Mouse (Mus musculus): ENCODE data around the gene Hyal4. TPM values are rescaled to one million over a fixed set of nuclear protein-coding genes. Genes with fewer than 3 reads are reported as not detected.

Gene Hyal4
- polyA plus RNA-seq, 2 experiments: not detected

DNA sequence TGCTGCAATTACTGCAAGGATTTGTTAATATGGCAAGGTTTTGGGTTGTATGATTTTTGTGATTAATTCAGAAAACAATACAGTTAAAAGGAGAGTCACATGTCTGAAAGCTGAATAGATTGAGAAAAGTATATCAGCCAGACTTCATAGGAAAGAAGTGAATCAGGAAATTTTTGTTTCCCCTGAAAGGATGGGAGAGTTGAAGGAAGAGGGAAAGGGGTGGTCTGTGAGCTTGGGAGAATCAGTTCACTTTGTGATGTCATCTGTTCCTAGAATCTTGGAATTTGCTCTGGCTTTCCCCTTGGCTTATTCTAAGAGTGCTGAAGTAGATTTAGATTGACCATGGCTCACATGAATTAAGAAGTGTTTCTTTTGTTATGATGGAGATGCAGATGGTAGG is 42.8 kb downstream of the Hyal4 start, which contains the start of gene Spam1:
Gene Spam1 (plus strand): TSS at position 301 of the 400 bp plus-strand sequence.
- Histone ChIP-seq H3K36me3 (replicated peaks; ENCODE audit: control insufficient read depth, insufficient read depth, low read depth) (no peaks in the 10 kb centered on the region), H3K4me2 (ENCODE audit: low read depth) (no peak within 1 kb of the TSS), H3K9me3 (ENCODE audit: control insufficient read depth, low read length) (no peaks in the 10 kb centered on the region), H3K27me3 (ENCODE audit: control insufficient read depth, insufficient read depth, low read length) (no peaks in the 10 kb centered on the region), H3K4me3 (ENCODE audit: insufficient read depth in 1 of 2, low read depth in 2 of 2, low read length in 2 of 2) (no peak within 1 kb of the TSS), H3K9ac (replicated peaks) (no peak within 1 kb of the TSS), H3K27ac (no peak within 1 kb of the TSS), H3K4me1 (replicated peaks; ENCODE audit: control insufficient read depth in 2 of 2, insufficient read depth in 2 of 2, low read length in 1 of 2) (no peaks in the 10 kb centered on the region)
- TF ChIP-seq EP300 (IDR thresholded peaks at IDR 0.05; ENCODE audit: low read depth): no peak
- no peak for TF ChIP-seq CTCF (IDR thresholded peaks at IDR 0.05; ENCODE audit: low read depth)
- ATAC-seq (ENCODE audit: insufficient read depth): no peak
- no peak for DNase-seq (ENCODE audit: low read depth in 3 of 3, low spot score in 3 of 3)

Other genes starting within 250 kb of the Hyal4 start
- 0.01 TPM in 1 of 2 replicates, not detected in the other for gene Iqub, start 233.3 kb upstream of the Hyal4 start, polyA plus RNA-seq (2012; rRNA removed)
- gene Iqub, start 233.3 kb upstream of the Hyal4 start, polyA plus RNA-seq (2014; fragmentation: Nextera tagmentation; extraction: Ambion mirVana): not detected in 2 replicates
- 5.2 and 18.6 TPM in 2 replicates for gene Ndufa5, start 220.3 kb upstream of the Hyal4 start, polyA plus RNA-seq (2012; rRNA removed)
- 232 and 237 TPM in 2 replicates for gene Ndufa5, start 220.3 kb upstream of the Hyal4 start, polyA plus RNA-seq (2014; fragmentation: Nextera tagmentation; extraction: Ambion mirVana)
- 0.01 TPM in 1 of 2 replicates, not detected in the other for gene Asb15, start 220.2 kb upstream of the Hyal4 start, polyA plus RNA-seq (2012; rRNA removed)
- gene Asb15, start 220.2 kb upstream of the Hyal4 start, polyA plus RNA-seq (2014; fragmentation: Nextera tagmentation; extraction: Ambion mirVana): not detected in 2 replicates
- 0.02 TPM in 2 replicates for gene Lmod2, start 150.6 kb upstream of the Hyal4 start, polyA plus RNA-seq (2012; rRNA removed)
- gene Lmod2, start 150.6 kb upstream of the Hyal4 start, polyA plus RNA-seq (2014; fragmentation: Nextera tagmentation; extraction: Ambion mirVana): not detected in 2 replicates
- 5.0 and 6.0 TPM in 2 replicates for gene Wasl, start 83.3 kb upstream of the Hyal4 start, polyA plus RNA-seq (2012; rRNA removed)
- gene Wasl, start 83.3 kb upstream of the Hyal4 start, polyA plus RNA-seq (2014; fragmentation: Nextera tagmentation; extraction: Ambion mirVana): 11.4 and 12.9 TPM in 2 replicates
- not detected in 2 replicates for gene Hyal6, start 15.1 kb upstream of the Hyal4 start, polyA plus RNA-seq (2012; rRNA removed)
- 0.03 TPM in 1 of 2 replicates, not detected in the other for gene Hyal6, start 15.1 kb upstream of the Hyal4 start, polyA plus RNA-seq (2014; fragmentation: Nextera tagmentation; extraction: Ambion mirVana)
- not detected in 2 replicates for gene Spam1, start 42.9 kb downstream of the Hyal4 start, polyA plus RNA-seq (2012; rRNA removed)
- not detected in 2 replicates for gene Spam1, start 42.9 kb downstream of the Hyal4 start, polyA plus RNA-seq (2014; fragmentation: Nextera tagmentation; extraction: Ambion mirVana)
- gene Hyal5, start 109.7 kb downstream of the Hyal4 start, polyA plus RNA-seq (2012; rRNA removed): not detected in 2 replicates
- not detected in 2 replicates for gene Hyal5, start 109.7 kb downstream of the Hyal4 start, polyA plus RNA-seq (2014; fragmentation: Nextera tagmentation; extraction: Ambion mirVana)
- gene Tmem229a, start 208.0 kb downstream of the Hyal4 start, polyA plus RNA-seq (2012; rRNA removed): 0.06 and 0.10 TPM in 2 replicates
- gene Tmem229a, start 208.0 kb downstream of the Hyal4 start, polyA plus RNA-seq (2014; fragmentation: Nextera tagmentation; extraction: Ambion mirVana): 0.10 and 0.18 TPM in 2 replicates